Mouse (Mus musculus) left cerebral cortex, postnatal 14 days (tissue): ENCODE data around the gene Rnf43. TPM values are rescaled to one million over a fixed set of nuclear protein-coding genes. Genes with fewer than 3 reads are reported as not detected.

Experiments
- DNase-seq, 2 experiments: peaks; one replicate each; pipeline ENCODE4 v3.0.0; 2021 to 2022; ENCODE audit warnings: low spot score in 2 of 2, mixed read lengths in 1 of 2
- intact Hi-C: fragments of 180-260 bp; cut with DNase I; formaldehyde crosslinking; loops from one replicate; pipeline ENCODE4 v1.15.1; 2025
- total RNA-seq, 2 experiments: library from RNA; stranded (reverse); gene quantifications; 2 replicates each; pipeline ENCODE4 v1.2.3; 2021

Rnf43 gene
- total RNA-seq, 2 experiments from 2014 or later, result 2.6 to 4.1 TPM

GRCm38 (mm10) chr11:87729593-87730185 is 67.2 kb downstream of the Rnf43 start:
- intact Hi-C loops, result no loop called here

GRCm38 (mm10) chr11:87730652-87731310 is 68.3 kb downstream of the Rnf43 start:
- DNase-seq, result no peak
- intact Hi-C loops, result no loop called here

More at GRCm38 (mm10) chr11:87729593-87730185, 67.2 kb downstream of the Rnf43 start:
- no peak for DNase-seq

- intact Hi-C loops, result no loop called here
- DNase-seq, result no peak
Measured at GRCm38 (mm10) chr11:87734346-87734745, 71.8 kb downstream of the Rnf43 start.

GRCm38 (mm10) chr11:87735691-87736090 is 73.2 kb downstream of the Rnf43 start:
- no peak for DNase-seq
- intact Hi-C loops, result loop anchor here (5.0 kb wide), 1 partner anchor 73 kb away; the partner anchor contains the start of gene Rnf43

- DNase-seq, result peak; percentile 53 to 60
- intact Hi-C loops, result loop anchor here (5.0 kb wide), 1 partner anchor 74 kb away; the partner anchor contains the start of gene Rnf43
Measured at GRCm38 (mm10) chr11:87736647-87737134, 74.2 kb downstream of the Rnf43 start.

- intact Hi-C loops, result loop anchor here (5.0 kb wide), 1 partner anchor 75 kb away; the partner anchor contains the start of gene Rnf43
- DNase-seq, result peak; percentile 94 to 95
Measured at GRCm38 (mm10) chr11:87737175-87737740, 74.7 kb downstream of the Rnf43 start, which contains the start of gene Supt4a. Supt4a (plus strand) TSS chr11:87737552.

- intact Hi-C loops, result no loop called here
- DNase-seq, result no peak
Measured at GRCm38 (mm10) chr11:87743691-87744090, 81.2 kb downstream of the Rnf43 start.

GRCm38 (mm10) chr11:87744964-87745363 is 82.4 kb downstream of the Rnf43 start:
- intact Hi-C loops, result no loop called here
- no peak for DNase-seq

- intact Hi-C loops, result no loop called here
Measured at GRCm38 (mm10) chr11:87745632-87746555, 83.4 kb downstream of the Rnf43 start.

GRCm38 (mm10) chr11:87747312-87747711 is 84.8 kb downstream of the Rnf43 start:
- intact Hi-C loops, result no loop called here
- no peak for DNase-seq

More at GRCm38 (mm10) chr11:87745632-87746555, 83.4 kb downstream of the Rnf43 start:
- no peak for DNase-seq

GRCm38 (mm10) chr11:87747716-87748115 is 85.2 kb downstream of the Rnf43 start:
- intact Hi-C loops, result no loop called here
- no peak for DNase-seq

- no peak for DNase-seq
- intact Hi-C loops, result no loop called here
Measured at GRCm38 (mm10) chr11:87748132-87749119, 85.9 kb downstream of the Rnf43 start.

GRCm38 (mm10) chr11:87749192-87750042 is 86.9 kb downstream of the Rnf43 start:
- DNase-seq, result peak; percentile 44 to 73
- intact Hi-C loops, result no loop called here

- DNase-seq, result no peak
- intact Hi-C loops, result no loop called here
Measured at GRCm38 (mm10) chr11:87750043-87750421, 87.5 kb downstream of the Rnf43 start.

GRCm38 (mm10) chr11:87750521-87750920 is 88.0 kb downstream of the Rnf43 start:
- intact Hi-C loops, result no loop called here
- DNase-seq, result no peak

- DNase-seq, result no peak
- intact Hi-C loops, result no loop called here
Measured at GRCm38 (mm10) chr11:87751031-87751430, 88.5 kb downstream of the Rnf43 start.

GRCm38 (mm10) chr11:87751491-87751966 is 89.0 kb downstream of the Rnf43 start:
- no peak for DNase-seq
- intact Hi-C loops, result no loop called here
